Mouse (Mus musculus): ENCODE measurements around the gene Psmd9. TPM values are rescaled to one million over a fixed set of nuclear protein-coding genes. Genes with fewer than 3 reads are reported as not detected.

The Psmd9 gene
- polyA plus RNA-seq (2012): 69.0 and 81.6 TPM in 2 replicates

DNA sequence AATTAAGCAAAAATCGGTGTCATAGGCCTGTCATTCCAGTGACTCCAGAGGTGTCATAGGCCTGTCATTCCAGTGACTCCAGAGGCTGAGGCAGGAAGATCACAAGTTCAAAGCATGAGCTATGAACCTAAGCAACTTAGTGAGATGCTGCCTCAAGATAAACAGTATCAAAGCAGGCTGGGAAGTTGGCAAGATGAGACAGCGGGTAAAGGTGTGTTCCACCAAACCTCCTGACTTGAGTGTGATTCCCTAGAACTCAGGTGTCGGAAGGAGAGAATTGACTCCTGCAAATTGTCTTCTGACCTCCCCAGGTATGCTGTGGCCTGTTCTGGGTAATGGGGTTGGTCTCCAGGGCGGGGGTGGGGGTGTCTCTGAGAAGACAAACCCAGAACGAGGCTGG, at the start of gene Psmd9:
Gene Psmd9, plus strand, starts transcription at position 130 of the 400 bp plus-strand sequence.

DNA sequence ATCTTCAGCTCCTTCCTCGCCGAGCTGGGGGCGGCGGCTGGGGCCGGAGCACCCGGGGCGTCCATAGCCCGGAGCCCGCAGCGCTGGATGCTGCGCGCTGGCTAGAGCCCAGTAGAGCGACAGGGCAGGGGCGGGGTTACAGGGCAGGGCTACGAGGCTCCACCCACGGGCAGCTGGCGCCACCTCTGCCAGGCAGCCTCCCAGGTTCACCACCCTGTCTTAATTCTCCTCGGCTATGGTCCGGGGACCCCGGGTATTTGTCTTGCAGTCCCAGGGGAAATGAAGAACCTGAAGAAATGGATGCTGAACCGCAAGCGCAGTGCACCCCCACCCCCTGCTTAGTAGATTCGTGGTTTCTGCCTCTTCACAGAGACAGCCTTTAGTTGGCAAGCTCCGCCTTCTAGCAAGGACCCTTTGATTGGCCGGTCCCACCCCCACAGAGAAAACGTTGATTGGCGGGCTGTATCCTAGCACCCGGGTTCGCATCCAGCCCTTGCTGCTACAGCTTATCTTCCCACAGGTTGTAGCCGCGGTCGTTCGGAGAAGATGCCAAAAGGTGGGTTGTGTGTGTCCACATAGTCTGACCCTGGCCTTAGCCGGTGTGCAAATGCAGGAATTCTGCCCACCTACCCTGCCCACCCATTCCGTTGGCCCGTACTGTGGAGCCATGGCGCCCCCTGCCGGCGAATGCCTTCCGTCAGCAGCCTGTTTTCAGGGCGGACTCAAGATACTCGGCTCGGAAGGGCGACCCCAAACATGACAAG, 36.7 kb upstream of the Psmd9 start, which contains the start of gene Rhof:
Gene Rhof, minus strand, starts transcription at position 385 of the 764 bp plus-strand sequence.

DNA sequence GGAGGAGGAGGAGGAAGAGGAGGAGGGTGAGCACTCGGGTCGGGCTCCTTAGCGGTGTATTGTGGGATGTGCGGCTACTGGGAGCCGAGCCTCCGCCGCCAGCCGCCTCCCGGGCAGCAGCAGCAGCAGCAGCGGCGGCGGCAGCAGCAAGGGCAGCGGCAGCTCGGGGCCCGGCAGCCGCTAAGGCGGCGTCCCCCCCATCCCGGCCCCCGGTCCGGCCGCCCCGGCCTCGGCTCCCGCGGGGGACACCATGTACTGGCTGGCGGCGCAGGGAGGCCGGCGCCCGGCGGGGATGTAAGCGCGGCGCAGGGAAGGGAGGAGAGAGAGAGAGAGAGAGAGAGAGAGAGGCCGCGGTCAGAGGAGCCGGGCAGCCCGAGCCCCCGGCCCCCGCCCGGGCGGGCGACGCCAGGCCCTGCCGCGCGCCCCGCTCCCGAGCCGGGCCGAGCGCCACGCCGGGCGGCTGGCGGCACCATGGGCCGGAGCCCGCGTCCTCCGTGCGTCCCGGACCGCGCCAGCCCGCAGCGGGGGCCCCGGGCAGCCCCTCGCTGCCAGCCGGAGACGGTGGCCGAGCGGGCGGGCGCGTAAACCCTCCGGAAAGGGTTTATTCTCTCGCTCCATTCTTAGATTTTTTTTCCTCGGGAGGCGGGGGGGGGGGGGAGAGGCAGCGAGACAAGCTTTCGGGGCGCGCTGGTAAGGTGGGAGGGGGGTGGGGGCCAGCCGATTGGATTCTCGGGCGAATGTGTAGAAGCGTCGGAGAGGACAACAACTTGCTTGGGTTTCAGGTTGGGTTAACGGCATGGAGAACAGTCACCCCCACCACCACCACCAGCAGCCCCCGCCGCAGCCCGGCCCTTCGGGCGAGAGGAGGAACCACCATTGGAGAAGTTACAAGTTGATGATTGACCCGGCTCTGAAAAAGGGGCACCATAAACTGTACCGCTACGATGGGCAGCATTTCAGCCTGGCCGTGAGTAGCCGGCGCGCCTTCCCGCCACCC, 26.8 kb upstream of the Psmd9 start, which contains the start of gene Setd1b:
Gene Setd1b, plus strand, starts transcription at position 33 of the 997 bp plus-strand sequence.

DNA sequence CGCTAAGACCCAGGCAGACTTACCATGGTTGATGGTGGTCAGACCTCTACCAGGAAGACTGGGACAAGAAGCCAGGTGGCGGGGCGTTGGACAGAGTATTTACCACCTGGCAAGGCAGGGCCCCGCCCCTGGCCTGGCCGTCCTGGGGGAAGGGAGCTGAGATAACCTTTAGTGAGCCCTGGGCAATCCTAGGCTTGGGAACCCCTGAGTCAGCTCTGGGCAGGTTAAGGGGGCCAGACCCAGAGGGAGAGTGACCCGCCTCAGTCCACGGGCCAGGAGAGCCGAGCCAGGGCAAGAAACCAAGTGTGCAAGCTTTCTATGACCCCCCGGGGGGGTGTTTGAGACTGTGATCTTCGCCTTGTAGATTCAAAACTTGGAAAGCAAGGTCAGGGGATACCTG, 13.4 kb downstream of the Psmd9 start, which contains the start of gene Hpd:
Gene Hpd, minus strand, starts transcription at position 77 of the 400 bp plus-strand sequence.

DNA sequence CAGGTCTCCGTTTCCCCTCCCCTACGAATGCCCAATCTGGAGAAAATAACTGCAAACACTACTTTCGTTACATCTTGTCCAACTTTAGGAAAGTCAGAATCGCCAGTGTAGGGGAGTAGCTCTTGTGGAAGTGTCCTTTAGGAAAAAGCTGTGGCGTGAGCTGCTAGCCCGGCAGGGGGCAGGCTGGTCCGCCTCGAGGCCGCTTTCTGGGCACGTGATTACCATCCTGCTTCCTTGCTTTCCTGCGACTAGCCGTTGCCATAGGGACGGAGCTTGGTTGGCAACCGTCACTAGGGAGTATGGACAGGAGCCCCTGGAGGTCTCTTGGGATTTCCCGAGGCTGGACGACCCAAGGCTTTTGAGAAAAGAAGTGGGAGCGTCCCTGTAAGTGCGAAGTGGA, 82.6 kb downstream of the Psmd9 start, which contains the start of gene Wdr66:
Gene Wdr66, plus strand, starts transcription at position 269 of the 400 bp plus-strand sequence.

Other genes starting within 250 kb of the Psmd9 start
- 87.1 and 96.1 TPM in 2 replicates for gene Kdm2b, start 179.6 kb upstream of the Psmd9 start, polyA plus RNA-seq (2012)
- gene Orai1, start 154.3 kb upstream of the Psmd9 start, polyA plus RNA-seq (2012): 61.2 and 89.1 TPM in 2 replicates
- not detected in 2 replicates for gene Morn3, start 122.4 kb upstream of the Psmd9 start, polyA plus RNA-seq (2012)
- gene Tmem120b, start 101.0 kb upstream of the Psmd9 start, polyA plus RNA-seq (2012): 4.2 and 7.6 TPM in 2 replicates
- 7.0 and 11.1 TPM in 2 replicates for gene Rhof, start 36.7 kb upstream of the Psmd9 start, polyA plus RNA-seq (2012)
- 74.7 and 94.2 TPM in 2 replicates for gene Setd1b, start 27.2 kb upstream of the Psmd9 start, polyA plus RNA-seq (2012)
- gene Hpd, start 13.3 kb downstream of the Psmd9 start, polyA plus RNA-seq (2012): not detected in 2 replicates
- gene Wdr66, start 82.7 kb downstream of the Psmd9 start, polyA plus RNA-seq (2012): 0.05 and 0.08 TPM in 2 replicates
- 36.7 and 37.3 TPM in 2 replicates for gene Bcl7a, start 174.4 kb downstream of the Psmd9 start, polyA plus RNA-seq (2012)
- gene Mlxip, start 225.4 kb downstream of the Psmd9 start, polyA plus RNA-seq (2012): 15.6 and 22.2 TPM in 2 replicates

Data from megakaryocyte-erythroid progenitor cell, adult 5 weeks (primary cell).